11 mouse cellular contexts compared by ENCODE assay signal in genomic region chr19:42237602-42238340, GRCm38 (mm10). TPM values are rescaled to one million over a fixed set of nuclear protein-coding genes. Genes with fewer than 3 reads are reported as not detected.
A peak's percentile ranks its signal among the peaks of the same experiment; 100 is the strongest.
DNase-seq lines count a peak whose midpoint lies in the region; ATAC-seq and TF ChIP-seq lines count a peak whose summit lies in the region.
"Had no signal": no experiment of that assay in that cellular context is flagged by ENCODE, and none has a peak within 500 bp of the region (broad histone marks: within the 10 kb centered on the region; RNA-seq: fewer than 3 reads in every experiment).

No protein-coding gene starts in this region.

- H3K27me3 ChIP-seq in midbrain, embryonic 13.5 days: no peaks in the 10 kb centered on the region
- no peaks in the 10 kb centered on the region for H3K27me3 ChIP-seq in midbrain, postnatal 0 days (ENCODE audit: insufficient read depth, low read length)
- H3K27me3 ChIP-seq in hindbrain, embryonic 16.5 days (replicated peaks; ENCODE audit: control insufficient read depth, insufficient read depth, low read length): no peaks in the 10 kb centered on the region

- ATAC-seq in midbrain, embryonic 13.5 days: peak; percentile 79
- no peak for ATAC-seq in midbrain, postnatal 0 days (ENCODE audit: low FRiP score)
- ATAC-seq in hindbrain, embryonic 16.5 days: peak; percentile 27; the same call in 1 of the 2 replicates

- H3K27ac ChIP-seq in midbrain, embryonic 13.5 days: peak overlapping the region; percentile 54
- no peak overlapping the region for H3K27ac ChIP-seq in midbrain, postnatal 0 days (ENCODE audit: low read depth, low read length)
- no peak overlapping the region for H3K27ac ChIP-seq in hindbrain, embryonic 16.5 days (ENCODE audit: low read depth, low read length)
- H3K27ac ChIP-seq: liver, embryonic 14.5 days had no signal

- no peak for DNase-seq in midbrain, postnatal 0 days (ENCODE audit: low spot score)
- DNase-seq in heart, adult 18-20 months: peak; percentile 44 to 71
- peak; percentile 74 for DNase-seq in telencephalon, adult 2 months (ENCODE audit: low read depth, low spot score)
- no peak for DNase-seq in lung, postnatal 4 days
- no peak for DNase-seq in thymus, postnatal 25 days
- DNase-seq in lung, adult 18-20 months: no peak
- DNase-seq: kidney, adult 2 months had no signal

- H3K9ac ChIP-seq in midbrain, embryonic 13.5 days (replicated peaks): no peak overlapping the region
- H3K9ac ChIP-seq in midbrain, postnatal 0 days (replicated peaks; ENCODE audit: low read length, poor library complexity, severe bottlenecking): no peak overlapping the region
- no peak overlapping the region for H3K9ac ChIP-seq in hindbrain, embryonic 16.5 days (ENCODE audit: low read depth, low read length)
- H3K9ac ChIP-seq: liver, embryonic 14.5 days had no signal

- no peaks in the 10 kb centered on the region for H3K36me3 ChIP-seq in midbrain, embryonic 13.5 days
- no peaks in the 10 kb centered on the region for H3K36me3 ChIP-seq in midbrain, postnatal 0 days (ENCODE audit: insufficient read depth, low read length)
- H3K36me3 ChIP-seq in hindbrain, embryonic 16.5 days (ENCODE audit: control insufficient read depth, insufficient read depth, low read length): no peaks in the 10 kb centered on the region
- H3K36me3 ChIP-seq: G1E had no signal

- 14% methylated on average over 4 of the region's 4 CpGs for WGBS in midbrain, embryonic 13.5 days
- WGBS in midbrain, postnatal 0 days: 32% methylated on average over 4 of the region's 4 CpGs
- 12% methylated on average over 4 of the region's 4 CpGs for WGBS in hindbrain, embryonic 16.5 days

- H3K4me3 ChIP-seq in midbrain, embryonic 13.5 days (replicated peaks): no peak overlapping the region
- no peak overlapping the region for H3K4me3 ChIP-seq in midbrain, postnatal 0 days (ENCODE audit: low read depth, low read length)
- no peak overlapping the region for H3K4me3 ChIP-seq in hindbrain, embryonic 16.5 days (ENCODE audit: low read length)

- no peak for TF ChIP-seq CTCF in midbrain, postnatal 0 days (IDR thresholded peaks at IDR 0.05)

- H3K4me2 ChIP-seq in midbrain, embryonic 13.5 days (replicated peaks): no peak overlapping the region
- no peak overlapping the region for H3K4me2 ChIP-seq in midbrain, postnatal 0 days (ENCODE audit: low read depth, low read length, poor library complexity, severe bottlenecking)
- H3K4me2 ChIP-seq in hindbrain, embryonic 16.5 days (ENCODE audit: low read length): no peak overlapping the region

- no peaks in the 10 kb centered on the region for H3K9me3 ChIP-seq in midbrain, embryonic 13.5 days
- H3K9me3 ChIP-seq in midbrain, postnatal 0 days (ENCODE audit: low read length): no peaks in the 10 kb centered on the region
- no peaks in the 10 kb centered on the region for H3K9me3 ChIP-seq in hindbrain, embryonic 16.5 days (ENCODE audit: control insufficient read depth, low read length)
- H3K9me3 ChIP-seq: G1E had no signal

- H3K4me1 ChIP-seq in midbrain, embryonic 13.5 days (replicated peaks): peaks cover 11% of the 10 kb centered on the region
- H3K4me1 ChIP-seq in midbrain, postnatal 0 days (ENCODE audit: insufficient read depth, low read length): no peaks in the 10 kb centered on the region
- H3K4me1 ChIP-seq in hindbrain, embryonic 16.5 days (ENCODE audit: control insufficient read depth, insufficient read depth, low read depth, low read length): peaks cover 6% of the 10 kb centered on the region

RNA-seq across cellular contexts. Expression of gene Golga7b, which starts 9.6 kb away (rescaled TPM):
- 26.3 and 27.5 TPM in 2 replicates for polyA plus RNA-seq in midbrain, embryonic 13.5 days (2015; fragmentation: Nextera tagmentation; extraction: Ambion mirVana)
- total RNA-seq in midbrain, postnatal 0 days (2014; rRNA removed): 92.0 and 92.8 TPM in 2 replicates
- polyA plus RNA-seq in midbrain, postnatal 0 days (2015; fragmentation: Nextera tagmentation; extraction: Ambion mirVana): 68.9 and 70.3 TPM in 2 replicates
- under 1 TPM; 0.54 to 0.87 TPM for total RNA-seq in heart, adult 18-20 months (2021)
- 69.5 and 73.9 TPM in 2 replicates for polyA plus RNA-seq in hindbrain, embryonic 16.5 days (2015; fragmentation: Nextera tagmentation; extraction: Ambion mirVana)
- polyA plus RNA-seq: G1E; liver, embryonic 14.5 days had no signal

RNA-seq across cellular contexts. Expression of gene Sfrp5, which starts 35.7 kb away (rescaled TPM):
- polyA plus RNA-seq in midbrain, embryonic 13.5 days (2015; fragmentation: Nextera tagmentation; extraction: Ambion mirVana): 0.11 and 0.17 TPM in 2 replicates
- total RNA-seq in midbrain, postnatal 0 days (2014; rRNA removed): 1.6 and 3.8 TPM in 2 replicates
- 2.7 and 2.8 TPM in 2 replicates for polyA plus RNA-seq in midbrain, postnatal 0 days (2015; fragmentation: Nextera tagmentation; extraction: Ambion mirVana)
- total RNA-seq in heart, adult 18-20 months (2021): 1 to 10 TPM; 5.6 to 5.8 TPM
- polyA plus RNA-seq in hindbrain, embryonic 16.5 days (2015; fragmentation: Nextera tagmentation; extraction: Ambion mirVana): 2.7 and 3.5 TPM in 2 replicates
- total RNA-seq: G1E had no signal
- polyA plus RNA-seq: G1E had no signal

Comparison
In these comparisons a context has a peak if more than half of its experiments do, and no peak if none do; other contexts are left out.
1. DNase-seq: peak in heart, adult 18-20 months (2 of 2) and telencephalon, adult 2 months (single experiment); none in midbrain, postnatal 0 days (single experiment), lung, postnatal 4 days (0 of 2), thymus, postnatal 25 days (single experiment) and lung, adult 18-20 months (0 of 2).